Mouse (Mus musculus): ENCODE measurements around the gene Ghdc.

DNA sequence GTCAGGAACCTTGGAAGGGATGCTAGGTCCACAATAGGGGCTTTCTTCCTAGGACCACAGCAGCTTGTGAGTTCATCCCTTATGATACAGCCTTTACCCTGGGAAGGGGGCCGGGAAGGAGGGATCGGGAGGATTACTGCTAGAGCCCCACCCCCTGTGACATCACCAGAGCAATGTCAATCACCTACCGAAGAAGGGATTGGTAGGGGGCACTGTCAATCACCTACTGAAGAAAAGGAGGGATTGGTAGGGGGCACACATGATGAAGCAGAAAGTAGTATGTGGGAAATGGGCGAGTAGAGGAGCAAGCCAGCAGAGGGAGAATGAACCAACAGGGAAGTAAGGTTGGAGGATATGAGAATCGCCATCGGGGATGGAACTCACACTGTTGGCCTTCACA lies 14.3 kb downstream of the Ghdc start:
- TF ChIP-seq POLR2A (IDR thresholded peaks at IDR 0.05; ENCODE audit: borderline replicate concordance, extremely low read depth, low read depth, low read length), result no peak
- no peak for TF ChIP-seq CTCF (IDR thresholded peaks at IDR 0.05; ENCODE audit: insufficient read depth, low read length)

Measured in lung, adult 2 months (tissue).